Mouse (Mus musculus) right cerebral cortex, postnatal 4 days (tissue): Measurements from ENCODE around the gene Gm10058.
"Not testable (repeated sequence)": the region's sequence is repeated elsewhere in the genome, so short reads cannot be mapped to it uniquely, and the experiment has no call there.

ENCODE experiments used
- DNase-seq: peaks from one replicate; pipeline ENCODE4 v3.0.0-alpha.2; 2022

Gm10058 gene

GRCm38 (mm10) chrX:27946785-27947184 is at the start of gene Gm10058:
Gm10058 (minus strand) TSS chrX:27946885.
- DNase-seq: not testable (repeated sequence)
